12 mouse cellular contexts compared by ENCODE assay signal in genomic region chr4:147066380-147066779, GRCm38 (mm10). TPM values are rescaled to one million over a fixed set of nuclear protein-coding genes. Genes with fewer than 3 reads are reported as not detected.
"Had no signal": no experiment of that assay in that cellular context is flagged by ENCODE, and none has a peak within 500 bp of the region (broad histone marks: within the 10 kb centered on the region; RNA-seq: fewer than 3 reads in every experiment).

No protein-coding gene starts in this region.

RNA-seq across cellular contexts. Expression of gene Rex2, which starts 44.7 kb away (rescaled TPM):
- polyA plus RNA-seq: neural tube, embryonic 12.5 days; neural tube, embryonic 13.5 days; neural tube, embryonic 14.5 days; neural tube, embryonic 15.5 days; small intestine, adult 2 months; spleen, adult 2 months; stomach, embryonic 14.5 days; stomach, embryonic 15.5 days; stomach, embryonic 16.5 days; stomach, postnatal 0 days; thymus, adult 2 months; thymus, postnatal 0 days had no signal
